Mouse (Mus musculus) cerebellum, adult 2 months (tissue): ENCODE data around the gene Fam173b.

ENCODE experiments used
- CTCF ChIP-seq: fragments of 200-500 bp; IDR thresholded peaks from 2 replicates; pipeline ENCODE4 v1.5.1; 2011; ENCODE audit warnings: low read depth, mild to moderate bottlenecking, control low read depth, low read length, moderate library complexity, borderline replicate concordance; ENCODE audit not compliant: insufficient read depth
- POLR2A ChIP-seq: fragments of 200-500 bp; IDR thresholded peaks from 2 replicates; pipeline ENCODE4 v1.6.1; 2011; ENCODE audit warnings: low read length, control low read depth, borderline replicate concordance; ENCODE audit not compliant: insufficient read depth

DNA sequence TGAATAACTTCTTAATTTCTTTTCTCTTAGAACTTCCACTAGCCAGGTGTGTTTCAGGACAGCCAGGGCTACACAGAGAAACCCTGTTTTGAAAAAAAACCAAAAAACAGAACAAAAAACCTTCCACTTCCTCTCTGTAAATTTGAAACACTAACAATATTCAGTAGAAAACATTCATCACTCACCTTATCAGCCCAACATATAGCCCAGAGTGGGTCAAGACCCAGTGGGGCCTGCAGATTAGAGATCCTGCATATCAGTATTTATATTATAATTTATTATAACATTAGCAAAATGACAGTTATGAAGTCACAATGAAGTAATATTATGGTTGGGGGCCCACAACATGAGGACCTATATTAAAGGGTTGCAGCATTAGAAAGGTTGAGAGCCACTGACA, 28.0 kb upstream of the Fam173b start:
- TF ChIP-seq CTCF: no peak
- TF ChIP-seq POLR2A: no peak
